Mouse (Mus musculus) frontal cortex, postnatal 14 days (tissue): ENCODE measurements around the gene Etv6.
A peak's percentile ranks its signal among the peaks of the same experiment; 100 is the strongest.

ENCODE experiments used
- DNase-seq, 2 experiments: peaks; one replicate each; pipeline ENCODE4 v3.0.0; 2022; ENCODE audit warnings: low spot score in 2 of 2

The Etv6 gene

DNA sequence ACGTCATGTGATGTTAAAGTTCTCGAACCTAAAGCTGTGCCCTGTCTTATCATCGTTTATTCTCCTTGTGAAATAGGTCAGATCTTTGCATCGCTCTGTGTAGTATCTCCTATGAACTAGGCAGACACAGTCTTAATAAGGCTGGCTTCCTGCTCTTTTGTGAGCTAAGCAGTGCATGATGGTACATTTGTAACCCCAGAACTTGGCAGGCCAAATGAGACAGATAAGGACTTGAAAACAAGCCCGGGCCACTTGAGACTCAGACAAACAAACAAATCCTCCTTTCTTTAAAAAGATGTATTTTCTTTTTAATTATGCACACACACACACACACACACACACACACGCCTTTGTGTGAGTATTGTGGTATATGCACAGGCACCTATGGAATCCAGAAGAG, 42.5 kb downstream of the Etv6 start:
- DNase-seq = no peak

GRCm38 (mm10) chr6:134079112-134079511, 43.6 kb downstream of the Etv6 start:
- DNase-seq = peak; percentile 33 to 35

GRCm38 (mm10) chr6:134079563-134079962, 44.1 kb downstream of the Etv6 start:
- DNase-seq = no peak

GRCm38 (mm10) chr6:134080946-134081345, 45.4 kb downstream of the Etv6 start:
- DNase-seq = no peak

- DNase-seq = no peak
Observed at GRCm38 (mm10) chr6:134082229-134082920, 46.9 kb downstream of the Etv6 start.

- DNase-seq = no peak
Observed at GRCm38 (mm10) chr6:134083428-134083827, 47.9 kb downstream of the Etv6 start.

GRCm38 (mm10) chr6:134086351-134086750, 50.9 kb downstream of the Etv6 start:
- no peak for DNase-seq

- no peak for DNase-seq
Observed at GRCm38 (mm10) chr6:134087709-134088108, 52.2 kb downstream of the Etv6 start.

DNA sequence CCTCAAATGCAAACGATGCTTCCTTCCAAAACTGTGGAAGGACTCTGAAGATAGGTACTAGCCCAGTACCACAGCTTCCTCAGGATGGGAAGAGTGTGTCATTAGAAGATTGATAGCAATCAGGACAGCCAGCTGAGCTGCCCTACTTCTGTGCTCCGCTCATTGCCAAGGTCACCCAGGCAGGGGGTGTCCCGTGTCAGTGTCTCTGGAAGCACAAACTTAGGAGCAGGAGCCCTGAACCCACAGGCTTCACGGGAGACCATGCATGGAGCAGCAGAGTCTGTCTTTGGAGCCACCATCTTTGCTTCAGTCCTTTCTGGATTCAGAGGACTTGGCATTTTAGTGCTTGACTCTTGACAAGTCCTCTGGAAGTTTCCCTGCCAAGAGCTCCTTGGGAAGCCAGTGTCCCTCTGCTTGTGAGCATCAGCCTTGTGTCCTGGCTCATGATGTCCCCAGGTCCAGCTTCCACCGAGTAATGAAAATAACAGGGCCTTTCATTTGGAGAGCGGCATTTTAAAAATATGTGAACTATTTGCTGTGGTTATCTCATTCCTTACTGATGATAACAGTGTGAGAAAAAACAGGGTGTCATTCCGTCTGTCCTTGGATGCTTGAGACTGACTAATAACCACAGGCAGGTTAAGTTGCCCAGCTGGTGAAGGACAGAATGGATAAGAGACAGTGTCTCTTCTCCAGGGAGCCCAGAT, 54.3 kb downstream of the Etv6 start:
- no peak for DNase-seq

GRCm38 (mm10) chr6:134090378-134090692, 54.8 kb downstream of the Etv6 start:
- no peak for DNase-seq

GRCm38 (mm10) chr6:134090875-134091274, 55.4 kb downstream of the Etv6 start:
- DNase-seq = no peak

DNA sequence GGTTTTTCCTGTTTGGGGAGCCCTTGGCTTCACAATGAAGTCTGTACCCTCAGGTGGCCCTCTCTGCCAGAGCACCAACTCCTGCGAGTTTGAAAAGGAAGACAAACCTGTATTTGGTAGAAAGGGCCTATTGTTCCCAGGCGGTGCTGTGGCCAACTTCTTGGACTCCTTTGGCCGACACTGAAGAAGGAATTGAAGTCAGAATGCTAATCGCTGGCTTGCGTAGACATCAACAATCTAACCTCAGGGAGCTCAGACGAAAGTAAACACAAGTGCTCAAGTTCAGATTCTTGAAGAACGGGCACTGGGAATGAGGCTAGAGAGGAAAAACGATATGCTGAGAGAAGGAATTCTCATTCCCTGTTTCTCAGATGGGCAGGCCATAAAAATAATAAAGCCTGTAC, 55.9 kb downstream of the Etv6 start:
- no peak for DNase-seq

GRCm38 (mm10) chr6:134094066-134094465, 58.6 kb downstream of the Etv6 start:
- DNase-seq = no peak

GRCm38 (mm10) chr6:134094620-134095019, 59.1 kb downstream of the Etv6 start:
- no peak for DNase-seq

GRCm38 (mm10) chr6:134095582-134095981, 60.1 kb downstream of the Etv6 start:
- no peak for DNase-seq

GRCm38 (mm10) chr6:134099976-134100743, 64.7 kb downstream of the Etv6 start:
- DNase-seq = no peak

DNA sequence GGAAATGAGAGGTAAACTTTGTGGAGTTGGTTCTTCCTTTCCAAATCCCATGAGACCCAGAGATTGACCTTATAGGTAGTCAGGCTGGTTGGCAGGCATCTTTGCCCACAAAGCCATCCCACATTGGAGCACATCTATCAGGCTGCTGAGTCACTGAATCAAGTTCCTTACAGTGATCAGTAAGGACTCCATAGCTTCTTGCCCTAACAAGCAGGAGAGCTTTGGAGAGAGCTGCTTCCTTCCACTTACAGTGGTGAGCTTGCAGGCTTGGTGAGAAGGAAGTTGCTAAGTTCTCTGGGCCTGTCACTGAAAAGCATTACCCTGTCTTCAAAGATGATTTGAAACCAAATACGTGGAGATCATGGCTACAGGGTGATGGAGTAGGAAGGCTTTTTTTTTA, 66.9 kb downstream of the Etv6 start:
- DNase-seq = no peak

DNA sequence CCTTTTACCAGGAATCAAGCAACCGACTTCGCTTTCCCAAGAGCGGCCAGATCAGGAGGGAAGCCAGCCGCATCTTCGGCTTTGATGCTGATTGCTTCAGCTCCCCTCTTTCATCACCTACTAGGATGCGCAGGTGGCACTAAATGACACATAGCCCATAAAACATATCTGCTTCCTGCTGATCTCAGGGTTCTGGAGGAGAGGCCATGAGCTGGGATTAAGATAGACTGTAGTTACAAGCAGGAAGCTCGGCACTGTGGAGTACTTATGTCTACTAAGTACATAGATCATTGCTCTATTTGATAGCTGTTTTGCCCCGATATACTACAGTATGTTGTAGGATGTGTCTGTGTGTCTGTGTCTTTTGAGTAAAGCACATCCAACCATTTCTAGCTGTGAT, 68.0 kb downstream of the Etv6 start:
- no peak for DNase-seq

- DNase-seq = peak; percentile 24 to 25
Observed at GRCm38 (mm10) chr6:134105514-134106201, 70.2 kb downstream of the Etv6 start.

- no peak for DNase-seq
Observed at GRCm38 (mm10) chr6:134107696-134108095, 72.2 kb downstream of the Etv6 start.

DNA sequence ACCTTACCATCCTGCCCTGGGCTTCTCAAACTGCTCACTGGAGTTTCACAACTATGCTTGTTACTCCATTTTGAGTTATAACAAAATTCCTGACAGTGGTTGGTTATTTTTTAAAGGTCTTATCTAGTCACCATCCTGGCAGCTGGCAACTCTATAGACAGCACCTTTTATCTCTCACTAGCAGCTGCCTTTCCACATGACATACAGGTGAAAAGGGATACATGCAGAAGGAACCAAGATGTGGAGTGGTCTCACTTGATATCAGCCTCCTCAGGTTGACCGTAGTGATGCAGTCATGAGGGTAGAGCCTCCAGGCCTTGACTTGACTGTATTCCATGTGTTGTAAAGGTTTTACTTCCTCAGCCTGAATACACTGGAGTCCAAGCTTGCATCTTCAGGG, 74.2 kb downstream of the Etv6 start:
- no peak for DNase-seq

- DNase-seq = no peak
Observed at GRCm38 (mm10) chr6:134110206-134110605, 74.7 kb downstream of the Etv6 start.
